Mouse (Mus musculus) liver, adult (tissue): ENCODE measurements around the gene Rras2.

Experiments
- GATA4 ChIP-seq: IDR thresholded peaks from 2 replicates; pipeline ENCODE4 v1.6.1; 2014; ENCODE audit warnings: mild to moderate bottlenecking, low read length; ENCODE audit not compliant: insufficient replicate concordance

Rras2 gene

GRCm38 (mm10) chr7:114129281-114129680 lies 11.7 kb upstream of the Rras2 start:
- no peak for TF ChIP-seq GATA4

GRCm38 (mm10) chr7:114118180-114118579 lies 599 bp upstream of the Rras2 start:
- no peak for TF ChIP-seq GATA4

GRCm38 (mm10) chr7:114116711-114117351 lies 750 bp downstream of the Rras2 start:
- peak; percentile 93; the same call in 1 of the 2 replicates for TF ChIP-seq GATA4

- no peak for TF ChIP-seq GATA4
Measured at GRCm38 (mm10) chr7:114115961-114116360, 1.6 kb downstream of the Rras2 start.

- no peak for TF ChIP-seq GATA4
Measured at GRCm38 (mm10) chr7:114114976-114115375, 2.6 kb downstream of the Rras2 start.

GRCm38 (mm10) chr7:114114284-114114683 lies 3.3 kb downstream of the Rras2 start:
- no peak for TF ChIP-seq GATA4

DNA sequence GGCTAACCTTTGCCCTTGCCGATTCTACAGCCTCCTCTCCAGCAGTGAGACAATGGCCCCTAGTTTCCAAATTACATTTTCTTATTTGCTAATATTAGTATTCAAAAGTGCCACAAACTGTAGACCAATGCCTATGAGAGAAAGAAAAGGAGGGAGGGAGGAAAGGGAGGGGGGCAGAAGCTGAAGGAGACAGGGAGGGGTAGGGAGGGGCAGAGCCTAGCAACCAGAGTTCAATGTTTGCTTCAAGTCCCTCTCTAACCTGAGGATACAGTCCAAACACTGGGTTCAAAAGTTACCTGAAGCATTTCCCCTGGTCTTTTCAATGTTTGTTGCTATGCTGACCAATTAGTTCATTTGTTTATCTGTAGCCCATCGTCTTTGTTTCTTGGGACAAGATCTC lies 7.1 kb downstream of the Rras2 start:
- no peak for TF ChIP-seq GATA4

DNA sequence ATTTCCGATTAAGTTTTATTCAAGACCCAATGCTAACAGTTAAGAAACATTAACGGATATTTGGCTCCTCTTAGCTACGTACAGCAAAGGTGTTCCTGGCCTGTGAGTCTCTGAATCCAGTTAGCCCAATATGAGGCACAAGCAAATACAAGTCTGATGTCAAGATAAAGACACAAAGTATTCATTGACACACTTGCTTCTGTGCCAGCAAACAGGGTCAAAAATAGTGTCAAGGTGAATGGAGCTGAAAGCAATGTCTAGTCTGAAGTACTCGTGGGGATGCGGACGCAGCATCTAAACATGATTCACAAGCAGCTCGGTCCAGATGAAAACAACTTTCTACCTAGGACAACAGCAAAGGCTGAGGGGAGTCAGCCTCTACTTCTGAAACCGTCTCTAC lies 11.7 kb downstream of the Rras2 start:
- TF ChIP-seq GATA4: no peak

DNA sequence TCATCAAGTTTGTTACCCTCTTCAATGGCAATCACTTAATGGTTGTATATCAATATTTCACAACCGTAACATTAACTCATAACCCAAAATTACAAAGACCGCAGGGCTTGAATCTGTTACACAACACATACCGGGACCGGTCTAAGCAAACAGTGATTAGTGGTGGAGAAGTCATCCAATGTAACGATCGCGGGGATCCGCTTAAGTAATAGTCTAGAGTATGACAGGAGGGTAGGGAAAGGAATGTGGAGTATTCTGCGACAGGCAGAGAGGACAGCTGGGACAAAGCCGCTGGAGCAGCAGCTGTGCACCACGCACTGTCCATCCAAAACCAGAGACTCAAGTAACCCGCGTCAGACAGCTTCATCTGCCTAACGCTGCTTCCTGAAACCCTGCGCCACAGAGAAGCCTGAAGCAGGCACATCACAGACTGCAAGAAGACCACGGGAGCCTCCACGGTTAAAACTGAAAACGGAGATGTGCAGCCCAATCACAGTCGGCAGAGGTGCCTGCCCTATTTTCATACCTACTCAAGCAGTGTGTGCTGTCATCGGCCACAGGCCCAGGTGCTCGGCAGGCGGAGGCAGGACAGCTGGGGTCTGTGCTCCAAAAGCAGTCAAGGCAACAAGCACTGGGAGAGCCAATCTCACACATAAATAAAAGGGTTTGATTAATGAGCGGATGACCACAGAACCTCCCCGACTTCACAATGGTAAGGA lies 13.8 kb downstream of the Rras2 start:
- peak; percentile 37; the same call in 1 of the 2 replicates for TF ChIP-seq GATA4

- TF ChIP-seq GATA4: no peak
Measured at GRCm38 (mm10) chr7:114103152-114103551, 14.4 kb downstream of the Rras2 start.

GRCm38 (mm10) chr7:114102609-114103008 lies 15.0 kb downstream of the Rras2 start:
- no peak for TF ChIP-seq GATA4

GRCm38 (mm10) chr7:114101412-114101811 lies 16.2 kb downstream of the Rras2 start:
- no peak for TF ChIP-seq GATA4

GRCm38 (mm10) chr7:114093548-114094174 lies 23.9 kb downstream of the Rras2 start:
- TF ChIP-seq GATA4: no peak

- no peak for TF ChIP-seq GATA4
Measured at GRCm38 (mm10) chr7:114090892-114091545, 26.6 kb downstream of the Rras2 start.

- TF ChIP-seq GATA4: no peak
Measured at GRCm38 (mm10) chr7:114090231-114090630, 27.4 kb downstream of the Rras2 start.

DNA sequence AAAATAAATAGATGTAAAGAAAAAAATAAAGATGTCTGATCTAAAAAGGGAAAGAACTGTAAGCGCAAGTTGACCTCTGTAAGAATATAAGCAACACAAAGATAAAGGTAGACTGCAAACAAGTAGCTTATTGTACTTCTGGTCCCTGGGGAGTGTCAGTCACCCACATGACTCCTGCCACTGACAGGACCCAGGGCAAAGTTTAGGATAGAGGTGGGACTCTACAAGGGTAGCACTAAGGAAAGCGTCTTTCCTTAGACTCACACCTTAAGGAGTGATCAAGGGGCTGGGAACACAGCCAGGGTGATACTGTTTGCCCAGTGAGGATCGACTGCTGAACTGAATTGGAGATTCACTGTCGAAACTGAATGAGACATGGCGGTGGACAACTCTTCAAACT lies 28.7 kb downstream of the Rras2 start:
- no peak for TF ChIP-seq GATA4
